7 mouse cellular contexts compared by ENCODE assay signal in genomic region chr5:143253881-143254486, GRCm38 (mm10). TPM values are rescaled to one million over a fixed set of nuclear protein-coding genes. Genes with fewer than 3 reads are reported as not detected.
DNase-seq lines count a peak whose midpoint lies in the region; ATAC-seq lines count a peak whose summit lies in the region.

No protein-coding gene starts in this region.

- 4% methylated on average over 56 of the region's 81 CpGs for WGBS in hindbrain, embryonic 11.5 days
- WGBS in midbrain, embryonic 10.5 days = 3% methylated on average over 78 of the region's 81 CpGs

- no peaks in the 10 kb centered on the region for H3K9me3 ChIP-seq in hindbrain, embryonic 11.5 days (ENCODE audit: control insufficient read depth, low read length)
- no peaks in the 10 kb centered on the region for H3K9me3 ChIP-seq in midbrain, embryonic 10.5 days (replicated peaks)

- peak overlapping the region; percentile 35 for H3K4me3 ChIP-seq in hindbrain, embryonic 11.5 days (ENCODE audit: low read depth, low read length)
- peak overlapping the region; percentile 50 for H3K4me3 ChIP-seq in midbrain, embryonic 10.5 days

- peak; percentile 45 to 49 for DNase-seq in left cerebral cortex, postnatal 25 days (ENCODE audit: low spot score in 2 of 2)
- no peak for DNase-seq in left cerebral cortex, postnatal 10 days (ENCODE audit: extremely low spot score in 1 of 2, low spot score in 2 of 2)
- peak; percentile 36 for DNase-seq in embryo, embryonic 10.5 days (ENCODE audit: low spot score)
- DNase-seq in hindbrain, embryonic 11.5 days (ENCODE audit: low spot score) = peak; percentile 69
- DNase-seq in midbrain, embryonic 10.5 days (ENCODE audit: low spot score) = no peak
- no peak for DNase-seq in spleen, postnatal 14 days (ENCODE audit: low spot score in 2 of 2)
- DNase-seq in urinary bladder, adult 18-20 months (ENCODE audit: low spot score in 2 of 2) = no peak

- intact Hi-C loops in left cerebral cortex, postnatal 25 days (cut with DNase I) = loop anchor here (5.0 kb wide), 1 partner anchor 43 kb away; no protein-coding TSS in a partner anchor
- intact Hi-C loops in left cerebral cortex, postnatal 10 days (cut with DNase I) = no loop called here

- H3K27me3 ChIP-seq in hindbrain, embryonic 11.5 days (ENCODE audit: control insufficient read depth, insufficient read depth, low read length) = peaks cover 64% of the 10 kb centered on the region
- H3K27me3 ChIP-seq in midbrain, embryonic 10.5 days (ENCODE audit: low read depth, poor library complexity, severe bottlenecking) = peaks cover 86% of the 10 kb centered on the region

- peaks cover 15% of the 10 kb centered on the region for H3K4me1 ChIP-seq in hindbrain, embryonic 11.5 days (replicated peaks; ENCODE audit: control insufficient read depth, insufficient read depth, low read length)
- H3K4me1 ChIP-seq in midbrain, embryonic 10.5 days = peaks cover 30% of the 10 kb centered on the region

- 0 out of 2 replicates have a peak, but pooled peaks have one; percentile 22 for ATAC-seq in hindbrain, embryonic 11.5 days (ENCODE audit: low FRiP score)

- H3K9ac ChIP-seq in hindbrain, embryonic 11.5 days (ENCODE audit: low read depth, low read length) = peak overlapping the region; percentile 15; the same call in 1 of the 2 replicates

- H3K36me3 ChIP-seq in hindbrain, embryonic 11.5 days (ENCODE audit: control insufficient read depth, insufficient read depth, low read length) = 0 out of 2 replicates have a peak, but pooled peaks cover 5% of the 10 kb centered on the region
- H3K36me3 ChIP-seq in midbrain, embryonic 10.5 days = peaks cover 80% of the 10 kb centered on the region

- peak overlapping the region; percentile 70 for H3K4me2 ChIP-seq in hindbrain, embryonic 11.5 days (replicated peaks; ENCODE audit: low read depth, low read length)

- no peak overlapping the region for H3K27ac ChIP-seq in hindbrain, embryonic 11.5 days (ENCODE audit: low read depth, low read length)
- no peak overlapping the region for H3K27ac ChIP-seq in midbrain, embryonic 10.5 days (replicated peaks)

RNA-seq across cellular contexts. Expression of gene Zfp316, which starts 15.8 kb away (rescaled TPM):
- 10 to 100 TPM; 18.6 to 20.1 TPM for total RNA-seq in left cerebral cortex, postnatal 25 days (2021)
- total RNA-seq in left cerebral cortex, postnatal 10 days (2021) = 10 to 100 TPM; 22.6 to 23.6 TPM
- 3.4 and 3.6 TPM in 2 replicates for polyA plus RNA-seq in hindbrain, embryonic 11.5 days (2014; fragmentation: Nextera tagmentation; extraction: Ambion mirVana)
- polyA plus RNA-seq in midbrain, embryonic 10.5 days (2016; fragmentation: Nextera tagmentation; extraction: Ambion mirVana) = 4.2 and 5.2 TPM in 2 replicates

RNA-seq across cellular contexts. Expression of gene Zfp12, which starts 19.0 kb away (rescaled TPM):
- total RNA-seq in left cerebral cortex, postnatal 25 days (2021) = 10 to 100 TPM; 28.4 to 30.8 TPM
- 10 to 100 TPM; 21.8 to 26.6 TPM for total RNA-seq in left cerebral cortex, postnatal 10 days (2021)
- polyA plus RNA-seq in hindbrain, embryonic 11.5 days (2014; fragmentation: Nextera tagmentation; extraction: Ambion mirVana) = 20.3 and 24.3 TPM in 2 replicates
- polyA plus RNA-seq in midbrain, embryonic 10.5 days (2016; fragmentation: Nextera tagmentation; extraction: Ambion mirVana) = 20.8 and 21.3 TPM in 2 replicates

RNA-seq across cellular contexts. Expression of gene Spdye4a, which starts 27.3 kb away (rescaled TPM):
- not detected for total RNA-seq in left cerebral cortex, postnatal 25 days (2021)
- total RNA-seq in left cerebral cortex, postnatal 10 days (2021) = not detected
- not detected in 2 replicates for polyA plus RNA-seq in hindbrain, embryonic 11.5 days (2014; fragmentation: Nextera tagmentation; extraction: Ambion mirVana)
- not detected in 2 replicates for polyA plus RNA-seq in midbrain, embryonic 10.5 days (2016; fragmentation: Nextera tagmentation; extraction: Ambion mirVana)

RNA-seq across cellular contexts. Expression of gene Zfp853, which starts 39.4 kb away (rescaled TPM):
- total RNA-seq in left cerebral cortex, postnatal 25 days (2021) = 1 to 10 TPM; 6.7 to 7.6 TPM
- 10 to 100 TPM; 11.3 to 12.5 TPM for total RNA-seq in left cerebral cortex, postnatal 10 days (2021)
- not detected in 2 replicates for polyA plus RNA-seq in hindbrain, embryonic 11.5 days (2014; fragmentation: Nextera tagmentation; extraction: Ambion mirVana)
- not detected in 2 replicates for polyA plus RNA-seq in midbrain, embryonic 10.5 days (2016; fragmentation: Nextera tagmentation; extraction: Ambion mirVana)

Comparison
In these comparisons a context has a peak if more than half of its experiments do, and no peak if none do; other contexts are left out.
1. DNase-seq: peak in left cerebral cortex, postnatal 25 days (2 of 2), embryo, embryonic 10.5 days (single experiment) and hindbrain, embryonic 11.5 days (single experiment); none in left cerebral cortex, postnatal 10 days (0 of 2), midbrain, embryonic 10.5 days (single experiment), spleen, postnatal 14 days (0 of 2) and urinary bladder, adult 18-20 months (0 of 2).